Mouse (Mus musculus) small intestine, adult 2 months (tissue): ENCODE results near the gene Prkag1. TPM values are rescaled to one million over a fixed set of nuclear protein-coding genes. Genes with fewer than 3 reads are reported as not detected.
A peak's percentile ranks its signal among the peaks of the same experiment; 100 is the strongest.

ENCODE experiments used
- H3K27ac ChIP-seq: fragments of 200-500 bp; 2 replicates; pipeline ENCODE4 v1.5.1; 2012; ENCODE audit warnings: low read depth, low read length, control low read depth, inconsistent platforms; ENCODE audit not compliant: insufficient read depth
- H3K27me3 ChIP-seq: fragments of 200-500 bp; 2 replicates; pipeline ENCODE4 v1.6.1; 2012; ENCODE audit warnings: mild to moderate bottlenecking, moderate library complexity, low read length, inconsistent platforms; ENCODE audit not compliant: control insufficient read depth, insufficient read depth
- H3K36me3 ChIP-seq: fragments of 200-500 bp; 2 replicates; pipeline ENCODE4 v1.6.1; 2012; ENCODE audit warnings: mild to moderate bottlenecking, low read length, control low read depth, inconsistent platforms; ENCODE audit not compliant: control insufficient read depth, insufficient read depth
- H3K4me1 ChIP-seq: fragments of 200-500 bp; 2 replicates; pipeline ENCODE4 v1.6.1; 2012; ENCODE audit warnings: low read length, inconsistent platforms, mixed read lengths; ENCODE audit not compliant: control insufficient read depth, insufficient read depth, insufficient read length
- H3K4me3 ChIP-seq: fragments of 200-500 bp; 2 replicates; pipeline ENCODE4 v1.5.1; 2012; ENCODE audit warnings: low read depth, mild to moderate bottlenecking, control low read depth, inconsistent platforms, low read length, moderate library complexity
- CTCF ChIP-seq: fragments of 200-500 bp; IDR thresholded peaks from 2 replicates; pipeline ENCODE4 v1.5.1; 2012; ENCODE audit warnings: low read depth, mild to moderate bottlenecking, control low read depth, inconsistent platforms, low read length, moderate library complexity, mixed read lengths; ENCODE audit not compliant: insufficient replicate concordance, insufficient read length; ENCODE audit errors: extremely low read depth
- POLR2A ChIP-seq: fragments of 200-500 bp; IDR thresholded peaks from 2 replicates; pipeline ENCODE4 v1.6.1; 2012; ENCODE audit warnings: low read depth, mild to moderate bottlenecking, control low read depth, inconsistent platforms, low read length, moderate library complexity
- WGBS: fragments of 180-500 bp; shearing (Covaris S2); methylation state at CpG from one replicate; pipeline ENCODE4 v1.1.7; 2018; 5-methylcytosine and 5-hydroxymethylcytosine counted together
- polyA plus RNA-seq: library from polyadenylated mRNA; depleted of rRNA; stranded (reverse); fragments of >200 nt; gene quantifications from 2 replicates; pipeline ENCODE4 v1.2.3, GENCODE M21; 2012; rRNA removed

The Prkag1 gene
- polyA plus RNA-seq, 1 experiment: 65.7 TPM

DNA sequence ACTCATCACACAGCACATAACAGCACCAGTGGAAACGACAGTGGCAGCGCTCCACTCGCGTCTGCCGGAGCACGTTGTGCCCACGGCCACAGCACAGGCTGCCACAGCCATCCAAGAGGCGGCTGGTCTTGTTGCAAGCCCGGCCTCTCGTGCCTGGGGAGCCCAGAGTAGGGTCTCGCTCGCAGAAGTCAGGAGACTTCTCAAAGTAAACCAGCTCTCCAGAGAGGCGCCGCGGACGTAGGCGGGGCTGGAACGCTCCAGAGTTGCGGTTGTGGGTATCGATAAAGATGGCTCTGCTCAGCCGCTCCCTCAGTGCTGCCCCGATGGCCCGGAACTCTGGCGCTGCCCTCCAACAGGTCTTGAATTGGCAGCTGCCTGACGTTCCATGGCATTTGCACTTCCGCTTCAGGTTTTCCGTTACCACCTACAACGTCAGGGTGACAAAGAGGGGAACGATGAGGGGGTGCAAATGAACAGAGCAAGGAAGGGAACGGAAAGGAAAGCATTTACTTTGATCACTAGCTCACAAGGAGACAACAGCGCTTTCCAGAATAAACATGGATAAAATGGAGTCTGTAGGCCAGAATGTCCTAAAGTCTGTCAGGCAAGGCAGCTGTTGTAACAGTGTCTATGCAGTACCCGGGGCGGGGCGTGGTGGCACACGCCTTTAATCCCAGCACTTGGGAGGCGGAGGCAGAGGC, 58.7 kb downstream of the Prkag1 start:
- Histone ChIP-seq H3K36me3 (no peaks in the 10 kb centered on the region), H3K4me1 (peaks cover 13% of the 10 kb centered on the region), H3K27ac (no peak overlapping the region), H3K27me3 (peaks cover 19% of the 10 kb centered on the region), H3K4me3 (peak overlapping the region; percentile 58)
- WGBS: 3% methylated on average over 36 of the region's 36 CpGs
- TF ChIP-seq CTCF (no peak), POLR2A (no peak)

- H3K4me3 ChIP-seq: peak overlapping the region; percentile 58
- H3K36me3 ChIP-seq: no peaks in the 10 kb centered on the region
- peaks cover 11% of the 10 kb centered on the region for H3K27me3 ChIP-seq
- H3K27ac ChIP-seq: no peak overlapping the region
- WGBS: 14% methylated on average over 12 of the region's 12 CpGs
- H3K4me1 ChIP-seq: peaks cover 12% of the 10 kb centered on the region
- TF ChIP-seq CTCF (no peak), POLR2A (no peak)
These were observed 59.4 kb downstream of the Prkag1 start for GRCm38 (mm10) chr15:98771813-98772425.

GRCm38 (mm10) chr15:98768259-98768658, 63.1 kb downstream of the Prkag1 start:
- WGBS: 52% methylated on average over 5 of the region's 5 CpGs
- Histone ChIP-seq H3K27me3 (no peaks in the 10 kb centered on the region), H3K27ac (no peak overlapping the region), H3K36me3 (no peaks in the 10 kb centered on the region), H3K4me3 (no peak overlapping the region), H3K4me1 (peaks cover 8% of the 10 kb centered on the region)
- TF ChIP-seq CTCF (no peak), POLR2A (no peak)

GRCm38 (mm10) chr15:98765929-98766328, 65.4 kb downstream of the Prkag1 start:
- no peaks in the 10 kb centered on the region for H3K36me3 ChIP-seq
- H3K27ac ChIP-seq: no peak overlapping the region
- WGBS: 77% methylated on average over 4 of the region's 4 CpGs
- peaks cover 4% of the 10 kb centered on the region; the same call in 1 of the 2 replicates for H3K4me1 ChIP-seq
- no peak for TF ChIP-seq POLR2A
- no peak for TF ChIP-seq CTCF
- no peaks in the 10 kb centered on the region for H3K27me3 ChIP-seq
- H3K4me3 ChIP-seq: no peak overlapping the region

Other genes with a start within 250 kb of the Prkag1 start
- 55.9 and 89.2 TPM in 2 replicates for gene Adcy6, start 221.4 kb downstream of the Prkag1 start, polyA plus RNA-seq
- 19.1 and 40.2 TPM in 2 replicates for gene Cacnb3, start 200.7 kb downstream of the Prkag1 start, polyA plus RNA-seq
- 13.6 and 24.3 TPM in 2 replicates for gene Ddx23, start 168.6 kb downstream of the Prkag1 start, polyA plus RNA-seq
- 1.6 and 2.2 TPM in 2 replicates for gene Rnd1, start 154.1 kb downstream of the Prkag1 start, polyA plus RNA-seq
- gene Ccdc65, start 123.3 kb downstream of the Prkag1 start, polyA plus RNA-seq: 0.09 TPM in 1 of 2 replicates, not detected in the other
- 14.7 and 70.5 TPM in 2 replicates for gene Fkbp11, start 103.3 kb downstream of the Prkag1 start, polyA plus RNA-seq
- 43.3 and 104 TPM in 2 replicates for gene Arf3, start 68.3 kb downstream of the Prkag1 start, polyA plus RNA-seq
- gene Wnt10b, start 53.4 kb downstream of the Prkag1 start, polyA plus RNA-seq: 0.17 and 0.18 TPM in 2 replicates
- gene Wnt1, start 41.7 kb downstream of the Prkag1 start, polyA plus RNA-seq: 0.06 TPM in 1 of 2 replicates, not detected in the other
- not detected in 2 replicates for gene Ddn, start 22.0 kb downstream of the Prkag1 start, polyA plus RNA-seq
- 19.4 and 36.2 TPM in 2 replicates for gene Kmt2d, start 39.7 kb upstream of the Prkag1 start, polyA plus RNA-seq
- gene Rhebl1, start 63.0 kb upstream of the Prkag1 start, polyA plus RNA-seq: 5.3 and 24.1 TPM in 2 replicates
- 0.33 and 0.55 TPM in 2 replicates for gene Dhh, start 67.0 kb upstream of the Prkag1 start, polyA plus RNA-seq
- gene Lmbr1l, start 86.7 kb upstream of the Prkag1 start, polyA plus RNA-seq: 183 and 395 TPM in 2 replicates
- 455 and 523 TPM in 2 replicates for gene Tuba1b, start 103.0 kb upstream of the Prkag1 start, polyA plus RNA-seq
- gene Gm49450, start 122.0 kb upstream of the Prkag1 start, polyA plus RNA-seq: 1.2 and 23.9 TPM in 2 replicates
- 99.6 and 116 TPM in 2 replicates for gene Tuba1a, start 122.2 kb upstream of the Prkag1 start, polyA plus RNA-seq
- gene Tuba1c, start 198.4 kb upstream of the Prkag1 start, polyA plus RNA-seq: 252 and 382 TPM in 2 replicates
- gene Prph, start 223.7 kb upstream of the Prkag1 start, polyA plus RNA-seq: 4.6 and 4.8 TPM in 2 replicates
- gene Troap, start 243.1 kb upstream of the Prkag1 start, polyA plus RNA-seq: 5.3 and 9.0 TPM in 2 replicates